Mouse (Mus musculus) spleen, adult 2 months (tissue): ENCODE results near the gene Hnf1a.

Experiments used
- CTCF ChIP-seq: fragments of 200-500 bp; IDR thresholded peaks from 2 replicates; pipeline ENCODE4 v1.5.1; 2011; ENCODE audit warnings: mild to moderate bottlenecking, inconsistent platforms; ENCODE audit not compliant: insufficient read depth, insufficient read length, insufficient replicate concordance; ENCODE audit errors: extremely low read depth
- POLR2A ChIP-seq: fragments of 200-500 bp; IDR thresholded peaks from 2 replicates; pipeline ENCODE4 v1.6.1; 2011; ENCODE audit warnings: low read depth, low read length, inconsistent platforms

DNA sequence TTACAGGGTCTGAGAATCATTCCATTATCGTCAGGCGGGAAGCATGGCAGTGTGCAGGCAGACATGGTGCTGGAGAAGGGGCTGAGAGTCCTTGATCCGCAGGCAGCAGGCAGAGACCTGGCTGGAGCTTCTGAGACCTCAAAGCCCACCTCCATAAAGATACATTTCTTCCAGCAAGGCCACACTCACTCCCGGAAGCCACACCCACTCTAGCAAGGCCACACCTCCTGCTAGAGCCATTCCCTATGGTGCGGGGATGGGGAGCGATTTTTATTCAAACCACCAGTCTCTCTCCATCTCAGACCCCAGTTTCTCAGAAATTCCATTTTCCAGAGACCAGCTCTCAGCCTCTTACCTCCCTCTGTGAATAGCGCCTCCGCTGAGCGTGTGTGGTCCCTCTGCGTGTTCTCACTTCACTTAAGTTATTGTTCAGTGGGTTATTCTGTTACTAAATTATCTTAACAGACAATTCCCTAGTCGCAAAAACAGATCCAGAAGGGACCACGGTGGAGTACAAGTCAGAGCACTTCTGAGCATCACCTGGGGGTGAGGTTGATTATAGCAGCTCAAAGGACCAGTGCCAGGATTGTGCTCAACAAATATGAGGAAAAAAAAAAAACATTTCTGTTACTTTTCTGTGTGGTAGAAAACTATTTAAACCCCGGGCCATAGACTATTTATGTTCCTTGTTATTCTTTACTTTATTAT lies 62.1 kb downstream of the Hnf1a start:
- TF ChIP-seq CTCF = no peak
- TF ChIP-seq POLR2A = no peak
